Mouse (Mus musculus) frontal cortex, postnatal 10 days (tissue): ENCODE data around the gene Hs3st6.

ENCODE experiments used
- DNase-seq, 2 experiments: peaks; one replicate each; pipeline ENCODE4 v3.0.0; 2022; ENCODE audit warnings: low spot score in 2 of 2, mixed read lengths in 1 of 2

Gene Hs3st6

DNA sequence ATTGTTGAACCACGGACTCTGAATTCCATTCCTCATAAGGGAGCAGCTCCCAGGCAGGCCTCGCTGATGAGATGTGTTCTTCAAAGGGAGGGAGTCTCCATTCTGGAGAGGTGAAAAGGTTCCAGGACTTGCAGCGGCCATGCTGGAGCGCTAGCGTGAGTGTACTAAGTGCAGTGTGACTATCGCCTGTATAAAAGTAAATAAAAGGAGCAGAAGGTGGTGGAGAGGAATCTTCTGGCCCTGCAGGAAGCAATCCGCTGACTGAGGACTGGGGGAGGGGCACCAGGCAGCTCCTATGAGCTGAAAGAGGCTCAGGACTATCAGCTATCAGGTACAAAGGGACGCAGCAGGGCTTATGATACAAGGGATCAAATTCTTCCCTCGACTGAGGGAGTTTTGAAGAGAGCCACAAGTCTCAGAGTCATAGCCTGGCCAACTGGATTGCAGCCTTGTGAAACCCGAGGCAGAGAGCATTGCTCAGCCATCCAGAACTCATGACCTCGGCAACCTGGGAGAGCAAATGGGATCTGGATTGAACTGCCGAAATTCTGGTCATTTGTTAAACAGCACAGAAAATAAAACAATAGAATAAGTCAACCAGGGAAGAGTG is 13.6 kb downstream of the Hs3st6 start:
- DNase-seq: no peak

DNA sequence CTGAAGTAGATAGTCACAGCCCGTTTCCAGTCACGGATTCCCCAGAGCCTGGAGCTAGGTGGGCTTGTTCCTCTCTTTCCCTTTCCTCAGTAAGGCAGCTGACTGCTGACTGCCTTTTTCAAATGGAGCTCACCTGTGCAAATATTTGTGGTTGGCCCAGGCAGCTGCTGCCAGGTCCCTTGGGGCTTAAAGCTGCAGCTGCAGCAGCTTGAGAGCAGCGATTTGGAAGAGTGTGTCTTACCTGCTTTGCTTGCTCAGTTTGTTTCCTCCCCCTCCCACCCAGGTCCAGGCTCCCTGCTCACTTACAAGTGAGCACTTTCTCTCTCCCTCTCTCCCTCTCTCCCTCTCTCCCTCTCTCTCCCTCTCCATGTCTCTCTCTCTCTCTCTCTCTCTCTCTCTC is 16.4 kb downstream of the Hs3st6 start:
- DNase-seq: no peak

DNA sequence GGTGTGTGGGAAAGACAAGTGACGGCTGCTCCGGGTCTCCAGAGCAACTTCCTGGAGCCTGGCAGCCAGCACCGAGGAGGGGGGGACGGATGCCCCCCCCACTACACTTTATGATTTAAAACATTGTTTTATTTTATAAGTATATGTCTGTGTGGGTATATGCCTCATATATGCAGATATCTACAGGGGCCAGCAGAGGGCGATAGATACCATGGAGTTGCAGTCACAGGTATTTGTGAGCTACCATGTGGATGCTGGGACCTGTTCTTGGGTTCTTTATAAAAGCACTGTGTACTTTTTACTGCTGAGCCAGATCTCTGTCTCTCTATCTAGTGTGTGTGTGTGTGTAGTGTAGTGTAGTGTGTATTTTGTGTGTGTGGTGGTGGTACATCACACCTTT is 20.5 kb downstream of the Hs3st6 start:
- DNase-seq: no peak

DNA sequence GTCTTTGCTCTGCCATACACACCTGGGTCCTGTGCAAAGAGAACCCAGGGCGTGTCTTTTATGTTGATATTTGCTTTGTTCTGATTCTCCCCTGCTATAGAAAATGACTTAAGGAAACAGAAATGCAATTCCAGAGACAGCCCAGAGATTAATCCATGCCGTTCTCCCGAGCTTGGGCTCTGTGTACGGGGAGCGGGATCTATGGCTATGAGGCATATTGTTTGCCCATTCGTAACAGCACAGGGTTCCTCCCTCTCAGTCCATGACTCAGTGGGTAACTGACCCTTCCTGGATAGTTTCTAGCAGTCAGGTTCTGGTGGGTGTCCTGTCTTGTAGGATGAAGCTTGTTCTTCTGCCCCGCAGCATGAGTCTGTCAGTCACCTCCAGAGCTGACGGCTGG is 22.4 kb downstream of the Hs3st6 start:
- no peak for DNase-seq

DNA sequence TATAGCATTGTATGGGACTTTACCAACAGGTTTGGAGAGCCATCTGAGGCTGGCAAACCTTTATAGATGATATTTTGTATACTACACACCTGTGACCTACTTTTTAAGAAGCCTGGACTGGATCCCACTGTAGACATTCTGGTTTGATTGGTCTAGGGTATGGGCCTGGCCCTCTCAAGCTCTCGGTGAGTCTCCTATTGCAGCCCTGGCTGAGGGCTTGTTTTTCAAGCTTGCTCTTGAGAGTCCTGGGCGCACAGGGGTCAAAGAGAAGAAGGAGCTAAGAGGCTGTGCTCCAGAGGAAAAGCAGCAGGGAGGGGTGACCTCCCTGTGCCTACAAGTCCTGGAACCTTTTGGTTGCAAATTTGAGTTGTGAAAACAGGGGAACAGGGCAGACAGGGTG is 24.3 kb downstream of the Hs3st6 start:
- no peak for DNase-seq

DNA sequence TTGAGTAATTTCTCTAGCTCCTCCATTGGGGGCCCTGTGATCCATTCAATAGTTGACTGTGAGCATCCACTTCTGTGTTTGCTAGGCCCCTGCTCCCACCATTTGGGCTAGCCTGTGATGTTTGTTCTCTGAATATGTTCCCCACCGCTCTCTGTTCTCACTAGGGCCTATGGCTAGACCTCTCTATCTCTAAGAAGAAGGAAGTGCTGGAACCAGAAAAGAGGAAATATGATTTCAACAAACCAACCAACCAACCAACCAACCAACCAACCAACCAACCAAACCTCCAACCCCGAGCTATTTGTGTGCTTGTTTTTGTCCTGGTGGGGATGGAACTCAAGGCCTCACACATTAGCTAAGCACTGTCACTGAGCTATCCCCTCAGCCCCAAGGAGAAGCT is 28.0 kb downstream of the Hs3st6 start:
- DNase-seq: no peak

DNA sequence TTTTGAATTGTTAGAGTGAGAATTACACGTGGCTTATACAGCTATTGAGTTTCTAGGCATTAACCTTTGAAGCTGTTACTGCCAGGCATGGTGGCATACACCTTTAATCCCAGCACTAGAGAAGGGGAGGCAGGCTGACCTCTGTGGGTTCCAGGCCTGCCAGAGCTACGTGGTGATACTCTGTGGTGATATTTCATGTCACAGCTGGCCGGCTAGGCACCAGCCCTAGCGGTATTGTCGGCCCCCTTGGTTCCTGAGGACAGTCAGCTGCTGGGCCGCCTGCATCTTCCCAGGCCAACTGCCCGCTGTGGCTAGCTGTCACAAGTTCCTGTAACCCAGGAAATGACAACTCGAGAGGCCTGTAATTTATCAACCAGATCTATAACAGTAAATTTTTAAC is 39.4 kb downstream of the Hs3st6 start:
- DNase-seq: no peak

DNA sequence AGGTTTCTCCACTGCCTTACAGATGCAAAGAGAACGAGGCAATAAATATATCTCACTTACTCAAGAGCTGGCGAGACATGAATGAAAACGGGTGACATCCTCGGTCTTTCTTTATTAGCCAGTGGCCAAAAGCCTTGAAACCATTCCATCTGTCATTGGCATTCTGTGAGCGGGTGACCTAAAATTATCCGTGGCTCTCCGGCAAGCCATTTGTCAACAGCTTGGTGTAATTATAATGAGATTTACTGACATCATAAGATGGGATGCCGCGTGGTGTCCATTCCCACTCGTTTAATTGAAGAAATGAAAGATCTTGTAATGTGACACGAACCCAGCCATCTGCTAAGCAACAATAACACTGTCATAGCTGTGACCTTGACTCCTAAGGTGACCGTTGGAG is 42.0 kb downstream of the Hs3st6 start:
- no peak for DNase-seq

DNA sequence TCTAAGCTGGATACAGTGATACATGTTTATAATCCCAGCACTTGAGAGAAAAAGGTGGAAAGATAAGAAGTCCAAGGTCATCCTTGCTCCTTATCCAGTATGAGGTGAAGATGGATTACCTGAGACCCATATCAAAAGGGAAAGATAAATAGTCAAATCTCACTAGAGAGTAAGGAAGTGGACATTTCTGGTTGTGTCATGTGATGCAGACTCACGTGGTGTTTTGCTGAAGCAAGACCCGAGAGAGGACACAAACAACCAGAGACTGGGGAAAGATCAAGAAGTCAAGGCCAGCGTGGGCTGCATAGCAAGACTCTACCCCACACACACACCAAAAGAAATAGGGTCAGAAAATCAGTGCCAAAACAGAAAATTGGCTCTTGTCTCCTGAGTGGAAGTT is 44.2 kb downstream of the Hs3st6 start:
- DNase-seq: no peak

DNA sequence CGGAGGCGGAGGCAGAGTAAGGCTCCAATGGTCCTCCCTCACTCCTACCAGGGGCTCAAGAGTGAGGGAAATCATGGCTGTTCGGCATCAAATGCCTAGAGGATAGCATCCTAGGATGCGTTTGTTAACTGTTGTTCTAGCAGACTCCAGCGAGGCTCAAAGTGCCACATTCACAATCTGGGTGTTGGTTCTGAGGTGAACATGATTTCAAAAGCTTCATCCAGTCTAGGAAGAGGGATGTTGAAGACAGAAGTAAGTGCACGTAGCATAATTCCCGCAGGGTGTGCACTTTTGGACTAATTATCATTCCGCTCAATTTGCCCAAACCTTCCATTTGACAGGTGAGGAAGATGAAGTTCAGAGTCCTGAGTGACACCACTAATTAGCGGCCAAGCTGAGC is 45.4 kb downstream of the Hs3st6 start:
- DNase-seq: no peak

DNA sequence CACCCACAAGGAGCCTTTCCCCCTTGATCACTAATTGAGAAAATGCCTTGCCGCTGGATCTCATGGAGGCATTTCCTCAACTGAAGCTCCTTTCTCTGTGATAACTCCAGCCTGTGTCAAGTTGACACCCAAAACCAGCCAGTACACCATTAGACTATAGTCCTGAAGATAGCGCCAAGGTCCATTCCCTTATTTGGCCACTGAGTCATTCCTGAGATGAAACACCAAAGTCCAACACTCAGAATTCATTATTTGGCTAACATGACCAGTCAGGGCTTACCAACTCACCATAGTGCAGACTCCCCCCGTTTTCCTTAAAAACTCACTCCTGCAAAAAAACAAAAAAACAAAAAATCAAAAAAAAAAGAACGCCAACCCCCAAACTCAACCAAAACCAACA is 46.7 kb downstream of the Hs3st6 start:
- DNase-seq: no peak

DNA sequence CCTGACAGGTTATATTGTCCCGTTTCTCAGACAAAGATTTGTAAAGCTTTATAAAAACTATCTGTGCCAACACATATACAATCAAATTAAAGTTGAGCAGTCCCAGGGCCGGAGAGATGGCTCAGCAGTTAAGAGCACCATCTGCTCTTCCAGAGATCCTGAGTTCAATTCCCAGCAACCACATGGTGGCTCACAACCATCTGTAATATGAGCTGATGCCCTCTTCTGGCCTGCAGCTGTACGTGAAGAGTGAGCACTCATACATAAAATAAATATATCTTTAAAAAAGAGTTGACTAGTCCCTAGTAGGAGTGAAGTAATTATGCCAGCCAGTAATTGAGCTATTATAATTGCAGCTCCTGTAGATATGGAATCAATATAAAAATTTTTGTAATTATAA is 47.7 kb downstream of the Hs3st6 start:
- DNase-seq: no peak

DNA sequence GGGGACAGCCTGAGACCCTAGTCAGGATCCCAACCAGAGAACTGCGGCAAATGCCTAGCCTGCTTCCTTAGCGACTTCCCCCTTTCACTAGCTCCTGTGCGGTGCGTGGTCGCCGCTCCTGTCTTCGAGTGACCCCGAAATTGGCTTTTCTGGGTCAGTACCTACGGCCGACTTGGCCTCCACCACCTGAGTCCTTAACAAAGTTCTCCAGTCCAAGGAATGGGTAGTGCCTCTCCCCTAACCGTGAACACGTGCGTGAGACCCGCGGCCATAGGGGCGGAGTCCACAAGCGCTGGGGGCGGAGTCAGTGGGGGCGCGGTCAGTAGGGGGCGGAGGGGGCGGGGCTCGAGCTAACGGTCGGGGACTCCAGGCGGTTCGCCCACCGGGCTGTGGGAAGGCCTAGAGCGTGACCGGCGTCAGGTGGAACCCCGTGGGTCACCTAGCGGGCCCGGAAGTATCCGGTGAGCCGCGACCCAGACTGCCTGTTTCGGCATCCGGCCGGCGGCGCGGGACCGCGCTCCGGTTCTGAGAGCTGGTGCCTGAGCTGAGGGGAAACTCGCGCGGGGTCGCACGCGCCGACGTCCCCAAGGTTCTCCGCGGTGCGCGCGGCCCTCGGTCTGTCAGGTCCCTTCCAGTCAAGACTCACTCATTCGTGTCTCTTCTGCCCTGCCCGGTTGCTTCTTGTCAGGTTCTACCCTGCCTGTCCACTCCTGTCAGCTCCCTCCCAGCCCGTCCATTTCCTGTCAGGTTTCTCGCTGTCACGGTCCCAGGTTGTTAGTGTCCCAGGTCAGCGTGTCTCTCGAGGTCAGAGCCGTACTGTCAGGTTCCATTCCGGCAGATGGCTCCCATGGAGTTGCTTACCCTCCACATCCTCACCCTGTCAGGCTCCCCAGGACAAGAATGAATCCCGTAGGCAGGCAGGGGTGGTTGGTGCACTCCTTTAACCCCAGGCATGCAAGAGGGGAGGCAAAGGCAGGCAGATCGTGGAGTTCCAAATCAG is 51.5 kb downstream of the Hs3st6 start, which contains the start of gene Meiob:
TSS of gene Meiob (plus strand) at position 338 of the 1,000 bp plus-strand sequence.
- DNase-seq: peak; percentile 5 to 22
